Mouse (Mus musculus): Measurements from ENCODE around the gene Abcg8. TPM values are rescaled to one million over a fixed set of nuclear protein-coding genes. Genes with fewer than 3 reads are reported as not detected.
A peak's percentile ranks its signal among the peaks of the same experiment; 100 is the strongest.

Abcg8 gene
- polyA plus RNA-seq, 1 experiment from 2014 or later = 5.6 TPM

- Histone ChIP-seq H3K4me2 (ENCODE audit: low read depth, low read length) (no peak overlapping the region), H3K4me1 (ENCODE audit: insufficient read depth) (no peaks in the 10 kb centered on the region), H3K9me3 (ENCODE audit: low read length) (no peaks in the 10 kb centered on the region), H3K27me3 (ENCODE audit: insufficient read depth, low read length) (no peaks in the 10 kb centered on the region), H3K36me3 (replicated peaks; ENCODE audit: insufficient read depth, low read length) (no peaks in the 10 kb centered on the region), H3K9ac (replicated peaks) (no peak overlapping the region), H3K4me3 (ENCODE audit: low read depth, low read length) (no peak overlapping the region), H3K27ac (ENCODE audit: low read depth) (no peak overlapping the region)
- ATAC-seq = no peak
- no peak for DNase-seq
- WGBS (ENCODE audit: insufficient replicate concordance) = 67% methylated on average over 10 of the region's 10 CpGs
- no peak for TF ChIP-seq CTCF (IDR thresholded peaks at IDR 0.05; ENCODE audit: low read depth)
- no peak for TF ChIP-seq EP300 (IDR thresholded peaks at IDR 0.05; ENCODE audit: low read depth)
Observed at GRCm38 (mm10) chr17:84665053-84665452, 11.0 kb upstream of the Abcg8 start.

- no peak overlapping the region for H3K4me2 ChIP-seq (ENCODE audit: low read depth, low read length)
- WGBS (ENCODE audit: insufficient replicate concordance) = 25% methylated on average over 9 of the region's 9 CpGs
- no peak overlapping the region for H3K9ac ChIP-seq (replicated peaks)
- H3K4me1 ChIP-seq (ENCODE audit: insufficient read depth) = no peaks in the 10 kb centered on the region
- TF ChIP-seq CTCF (IDR thresholded peaks at IDR 0.05; ENCODE audit: low read depth) (no peak), EP300 (IDR thresholded peaks at IDR 0.05; ENCODE audit: low read depth) (no peak)
- H3K9me3 ChIP-seq (ENCODE audit: low read length) = no peaks in the 10 kb centered on the region
- H3K27ac ChIP-seq (ENCODE audit: low read depth) = no peak overlapping the region
- no peaks in the 10 kb centered on the region for H3K27me3 ChIP-seq (ENCODE audit: insufficient read depth, low read length)
- H3K4me3 ChIP-seq (ENCODE audit: low read depth, low read length) = no peak overlapping the region
- DNase-seq (no peak), ATAC-seq (no peak)
- no peaks in the 10 kb centered on the region for H3K36me3 ChIP-seq (replicated peaks; ENCODE audit: insufficient read depth, low read length)
Observed at GRCm38 (mm10) chr17:84665691-84666090, 10.4 kb upstream of the Abcg8 start.

- Histone ChIP-seq H3K9me3 (ENCODE audit: low read length) (no peaks in the 10 kb centered on the region), H3K27ac (ENCODE audit: low read depth) (no peak overlapping the region), H3K4me2 (ENCODE audit: low read depth, low read length) (no peak overlapping the region), H3K36me3 (replicated peaks; ENCODE audit: insufficient read depth, low read length) (no peaks in the 10 kb centered on the region), H3K4me3 (ENCODE audit: low read depth, low read length) (no peak overlapping the region), H3K9ac (replicated peaks) (no peak overlapping the region), H3K4me1 (ENCODE audit: insufficient read depth) (0 out of 2 replicates have a peak, but pooled peaks cover 3% of the 10 kb centered on the region), H3K27me3 (ENCODE audit: insufficient read depth, low read length) (no peaks in the 10 kb centered on the region)
- 79% methylated on average over 3 of the region's 3 CpGs for WGBS (ENCODE audit: insufficient replicate concordance)
- DNase-seq (no peak), ATAC-seq (0 out of 2 replicates have a peak, but pooled peaks have one; percentile 23)
- no peak for TF ChIP-seq EP300 (IDR thresholded peaks at IDR 0.05; ENCODE audit: low read depth)
- TF ChIP-seq CTCF (IDR thresholded peaks at IDR 0.05; ENCODE audit: low read depth) = no peak
Observed at GRCm38 (mm10) chr17:84667848-84668247, 8.3 kb upstream of the Abcg8 start.

GRCm38 (mm10) chr17:84672376-84673369 is 3.4 kb upstream of the Abcg8 start:
- Histone ChIP-seq H3K27ac (ENCODE audit: low read depth) (no peak overlapping the region), H3K9ac (replicated peaks) (no peak overlapping the region), H3K9me3 (ENCODE audit: low read length) (no peaks in the 10 kb centered on the region), H3K36me3 (replicated peaks; ENCODE audit: insufficient read depth, low read length) (no peaks in the 10 kb centered on the region), H3K27me3 (ENCODE audit: insufficient read depth, low read length) (peaks cover 8% of the 10 kb centered on the region), H3K4me2 (ENCODE audit: low read depth, low read length) (no peak overlapping the region), H3K4me1 (ENCODE audit: insufficient read depth) (peaks cover 6% of the 10 kb centered on the region; the same call in 1 of the 2 replicates), H3K4me3 (ENCODE audit: low read depth, low read length) (no peak overlapping the region)
- DNase-seq (no peak), ATAC-seq (no peak; the same call in 1 of the 2 replicates)
- TF ChIP-seq EP300 (IDR thresholded peaks at IDR 0.05; ENCODE audit: low read depth) = no peak
- TF ChIP-seq CTCF (IDR thresholded peaks at IDR 0.05; ENCODE audit: low read depth) = no peak
- WGBS (ENCODE audit: insufficient replicate concordance) = 67% methylated on average over 16 of the region's 16 CpGs

GRCm38 (mm10) chr17:84674048-84674447 is 2.1 kb upstream of the Abcg8 start:
- H3K27me3 ChIP-seq (ENCODE audit: insufficient read depth, low read length) = peaks cover 8% of the 10 kb centered on the region
- H3K9me3 ChIP-seq (ENCODE audit: low read length) = no peaks in the 10 kb centered on the region
- H3K9ac ChIP-seq (replicated peaks) = no peak overlapping the region
- ATAC-seq = no peak
- H3K4me1 ChIP-seq (ENCODE audit: insufficient read depth) = peaks cover 6% of the 10 kb centered on the region; the same call in 1 of the 2 replicates
- H3K36me3 ChIP-seq (replicated peaks; ENCODE audit: insufficient read depth, low read length) = no peaks in the 10 kb centered on the region
- no peak overlapping the region for H3K4me3 ChIP-seq (ENCODE audit: low read depth, low read length)
- DNase-seq = no peak
- TF ChIP-seq EP300 (IDR thresholded peaks at IDR 0.05; ENCODE audit: low read depth) = no peak
- TF ChIP-seq CTCF (IDR thresholded peaks at IDR 0.05; ENCODE audit: low read depth) = no peak
- H3K27ac ChIP-seq (ENCODE audit: low read depth) = no peak overlapping the region
- H3K4me2 ChIP-seq (ENCODE audit: low read depth, low read length) = no peak overlapping the region
- WGBS (ENCODE audit: insufficient replicate concordance) = 67% methylated on average over 7 of the region's 7 CpGs

GRCm38 (mm10) chr17:84675204-84675603 is 898 bp upstream of the Abcg8 start:
- Histone ChIP-seq H3K9me3 (ENCODE audit: low read length) (no peaks in the 10 kb centered on the region), H3K27ac (ENCODE audit: low read depth) (no peak overlapping the region), H3K4me1 (ENCODE audit: insufficient read depth) (peaks cover 6% of the 10 kb centered on the region; the same call in 1 of the 2 replicates), H3K27me3 (ENCODE audit: insufficient read depth, low read length) (peaks cover 8% of the 10 kb centered on the region), H3K9ac (replicated peaks) (no peak overlapping the region), H3K36me3 (replicated peaks; ENCODE audit: insufficient read depth, low read length) (no peaks in the 10 kb centered on the region), H3K4me2 (ENCODE audit: low read depth, low read length) (no peak overlapping the region), H3K4me3 (ENCODE audit: low read depth, low read length) (no peak overlapping the region)
- TF ChIP-seq CTCF (IDR thresholded peaks at IDR 0.05; ENCODE audit: low read depth) = no peak
- no peak for TF ChIP-seq EP300 (IDR thresholded peaks at IDR 0.05; ENCODE audit: low read depth)
- no peak for DNase-seq
- WGBS (ENCODE audit: insufficient replicate concordance) = 59% methylated on average over 4 of the region's 4 CpGs
- no peak for ATAC-seq
